Mouse (Mus musculus): Measurements from ENCODE around the gene Slc30a5.
A peak's percentile ranks its signal among the peaks of the same experiment; 100 is the strongest.
"Not testable (repeated sequence)": the region's sequence is repeated elsewhere in the genome, so short reads cannot be mapped to it uniquely, and the experiment has no call there.

Gene Slc30a5

GRCm38 (mm10) chr13:100832741-100833639 lies at the start of gene Slc30a5:
Gene Slc30a5 (minus strand): TSS chr13:100833427.
- peak; percentile 100 for DNase-seq

GRCm38 (mm10) chr13:100881944-100882343 lies 48.7 kb upstream of the Slc30a5 start:
- DNase-seq: no peak

GRCm38 (mm10) chr13:100879806-100880205 lies 46.6 kb upstream of the Slc30a5 start:
- no peak for DNase-seq

- DNase-seq: no peak
Measured at GRCm38 (mm10) chr13:100879326-100879725, 46.1 kb upstream of the Slc30a5 start.

GRCm38 (mm10) chr13:100878264-100878663 lies 45.0 kb upstream of the Slc30a5 start:
- peak; percentile 66 for DNase-seq

- DNase-seq: no peak
Measured at GRCm38 (mm10) chr13:100877703-100878102, 44.5 kb upstream of the Slc30a5 start.

GRCm38 (mm10) chr13:100875103-100875502 lies 41.9 kb upstream of the Slc30a5 start:
- no peak for DNase-seq

- no peak for DNase-seq
Measured at GRCm38 (mm10) chr13:100874588-100874987, 41.4 kb upstream of the Slc30a5 start.

- DNase-seq: no peak
Measured at GRCm38 (mm10) chr13:100873530-100873929, 40.3 kb upstream of the Slc30a5 start.

GRCm38 (mm10) chr13:100871445-100872171 lies 38.4 kb upstream of the Slc30a5 start:
- DNase-seq: no peak

GRCm38 (mm10) chr13:100869813-100870212 lies 36.6 kb upstream of the Slc30a5 start:
- no peak for DNase-seq

- DNase-seq: no peak
Measured at GRCm38 (mm10) chr13:100866311-100866710, 33.1 kb upstream of the Slc30a5 start.

- DNase-seq: no peak
Measured at GRCm38 (mm10) chr13:100865744-100866143, 32.5 kb upstream of the Slc30a5 start.

GRCm38 (mm10) chr13:100863914-100864313 lies 30.7 kb upstream of the Slc30a5 start:
- DNase-seq: not testable (repeated sequence)

- DNase-seq: no peak
Measured at GRCm38 (mm10) chr13:100859117-100859516, 25.9 kb upstream of the Slc30a5 start.

- DNase-seq: peak; percentile 62
Measured at GRCm38 (mm10) chr13:100854174-100854573, 20.9 kb upstream of the Slc30a5 start.

- DNase-seq: no peak
Measured at GRCm38 (mm10) chr13:100853120-100853519, 19.9 kb upstream of the Slc30a5 start.

GRCm38 (mm10) chr13:100849137-100849536 lies 15.9 kb upstream of the Slc30a5 start:
- no peak for DNase-seq

GRCm38 (mm10) chr13:100846891-100847579 lies 13.8 kb upstream of the Slc30a5 start:
- peak; percentile 78 for DNase-seq

GRCm38 (mm10) chr13:100846254-100846653 lies 13.0 kb upstream of the Slc30a5 start:
- no peak for DNase-seq

- DNase-seq: no peak
Measured at GRCm38 (mm10) chr13:100843944-100844343, 10.7 kb upstream of the Slc30a5 start.

GRCm38 (mm10) chr13:100843016-100843725 lies 9.9 kb upstream of the Slc30a5 start:
- DNase-seq: peak; percentile 83

GRCm38 (mm10) chr13:100841741-100842140 lies 8.5 kb upstream of the Slc30a5 start:
- no peak for DNase-seq
